Mouse (Mus musculus) embryonic facial prominence, embryonic 15.5 days (tissue): ENCODE results near the gene Cyp2s1. TPM values are rescaled to one million over a fixed set of nuclear protein-coding genes. Genes with fewer than 3 reads are reported as not detected.

Source experiments
- ATAC-seq: fragments of 200-750 bp; cut with Nextera tagmentation; 2 replicates; pipeline ENCODE4 v1.8.0; 2017; ENCODE audit warnings: low read depth, moderate TSS enrichment; ENCODE audit not compliant: insufficient number of reproducible peaks, low FRiP score, low TSS enrichment
- H3K27ac ChIP-seq: fragments of 300-500 bp; sonication (generic); replicated peaks from 2 replicates; pipeline ENCODE4 v1.5.1; 2015; ENCODE audit warnings: mild to moderate bottlenecking, inconsistent platforms
- H3K27me3 ChIP-seq: fragments of 300-500 bp; sonication (generic); 2 replicates; pipeline ENCODE4 v1.6.1; 2015; ENCODE audit warnings: inconsistent platforms
- H3K36me3 ChIP-seq: fragments of 300-500 bp; sonication (generic); 2 replicates; pipeline ENCODE4 v1.6.1; 2015; ENCODE audit warnings: mild to moderate bottlenecking, inconsistent platforms
- H3K4me1 ChIP-seq: fragments of 300-500 bp; sonication (generic); 2 replicates; pipeline ENCODE4 v1.6.1; 2015; ENCODE audit warnings: inconsistent platforms
- H3K4me2 ChIP-seq: fragments of 300-500 bp; sonication (generic); replicated peaks from 2 replicates; pipeline ENCODE4 v1.6.1; 2015; ENCODE audit warnings: mild to moderate bottlenecking, inconsistent platforms
- H3K4me3 ChIP-seq: fragments of 300-500 bp; sonication (generic); replicated peaks from 2 replicates; pipeline ENCODE4 v1.5.1; 2015; ENCODE audit warnings: mild to moderate bottlenecking, inconsistent platforms
- H3K9ac ChIP-seq: fragments of 300-500 bp; sonication (generic); 2 replicates; pipeline ENCODE4 v1.6.1; 2015; ENCODE audit warnings: inconsistent platforms
- H3K9me3 ChIP-seq: fragments of 300-500 bp; sonication (generic); replicated peaks from 2 replicates; pipeline ENCODE4 v1.6.1; 2016; ENCODE audit warnings: inconsistent platforms
- WGBS: fragments of 180-500 bp; shearing (Covaris S2); methylation state at CpG from one replicate; pipeline ENCODE4 v1.1.7; 2015; 5-methylcytosine and 5-hydroxymethylcytosine counted together
- microRNA-seq: library from miRNA; unstranded; fragments of <30 nt; microRNA quantifications from one replicate; pipeline ENCODE4, GENCODE M21; 2016; ENCODE audit warnings: borderline number of aligned reads
- polyA plus RNA-seq: library from polyadenylated mRNA; unstranded; fragments of >200 nt; fragmentation: Nextera tagmentation; extraction: Ambion mirVana; gene quantifications from 2 replicates; pipeline ENCODE4 v1.2.1, GENCODE M21; 2015

The Cyp2s1 gene
- polyA plus RNA-seq, 1 experiment from 2014 or later: 7.8 TPM

GRCm38 (mm10) chr7:25753643-25754438 is 62.9 kb downstream of the Cyp2s1 start:
- whole genome bisulfite sequencing: under 1% methylated on average over 46 of the region's 46 CpGs
- 0 out of 2 replicates have a peak, but pooled peaks have one; percentile 1 for ATAC-seq

DNA sequence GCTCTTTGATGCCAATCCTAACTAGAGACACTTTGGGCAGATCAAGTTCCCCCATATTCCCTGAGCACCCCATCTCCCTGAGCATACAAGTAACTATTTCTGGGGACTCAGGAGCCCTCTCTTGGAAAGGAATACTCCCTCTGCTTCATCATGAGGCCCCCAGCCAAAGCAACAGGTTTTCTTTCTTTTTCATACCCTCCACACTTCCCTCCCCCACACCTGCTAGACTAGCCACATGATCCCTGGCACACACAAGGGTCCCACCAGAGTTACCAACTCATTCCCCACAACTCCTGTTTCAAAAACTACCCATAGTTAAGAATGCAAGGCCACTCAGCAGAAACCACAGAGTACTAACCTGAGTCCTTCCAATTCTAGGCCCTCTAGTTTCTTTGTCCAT is 63.6 kb downstream of the Cyp2s1 start:
- Histone ChIP-seq H3K9me3 (no peaks in the 10 kb centered on the region), H3K27ac (no peak overlapping the region), H3K4me1 (peaks cover 25% of the 10 kb centered on the region), H3K4me3 (peak overlapping the region; percentile 77), H3K4me2 (peak overlapping the region; percentile 89), H3K36me3 (peaks cover 40% of the 10 kb centered on the region), H3K27me3 (no peaks in the 10 kb centered on the region), H3K9ac (peak overlapping the region; percentile 96)
- no peak for ATAC-seq

More at GRCm38 (mm10) chr7:25753643-25754438, 62.9 kb downstream of the Cyp2s1 start:
- Histone ChIP-seq H3K4me3 (peak overlapping the region; percentile 77), H3K4me2 (peak overlapping the region; percentile 89), H3K4me1 (peaks cover 25% of the 10 kb centered on the region), H3K9me3 (no peaks in the 10 kb centered on the region), H3K36me3 (peaks cover 39% of the 10 kb centered on the region), H3K27ac (peak overlapping the region; percentile 99), H3K27me3 (no peaks in the 10 kb centered on the region), H3K9ac (peak overlapping the region; percentile 96)

Small RNAs within 50 kb of the gene (microRNA-seq; reads per million reads assigned to microRNA genes)
- not detected for gene Gm24865

Other genes starting within 250 kb of the Cyp2s1 start
- not detected in 2 replicates for gene Erich4, start 201.0 kb downstream of the Cyp2s1 start, polyA plus RNA-seq
- 30.6 and 33.8 TPM in 2 replicates for gene Dmac2, start 197.5 kb downstream of the Cyp2s1 start, polyA plus RNA-seq
- 13.5 and 13.8 TPM in 2 replicates for gene B3gnt8, start 190.3 kb downstream of the Cyp2s1 start, polyA plus RNA-seq
- gene Bckdha, start 157.9 kb downstream of the Cyp2s1 start, polyA plus RNA-seq: 55.3 and 64.7 TPM in 2 replicates
- 70.1 and 71.3 TPM in 2 replicates for gene Exosc5, start 157.7 kb downstream of the Cyp2s1 start, polyA plus RNA-seq
- gene Tmem91, start 141.7 kb downstream of the Cyp2s1 start, polyA plus RNA-seq: 3.2 and 3.4 TPM in 2 replicates
- gene B9d2, start 136.1 kb downstream of the Cyp2s1 start, polyA plus RNA-seq: 29.0 and 31.3 TPM in 2 replicates
- gene Tgfb1, start 129.9 kb downstream of the Cyp2s1 start, polyA plus RNA-seq: 4.3 and 4.8 TPM in 2 replicates
- gene Ccdc97, start 97.8 kb downstream of the Cyp2s1 start, polyA plus RNA-seq: 25.2 and 32.8 TPM in 2 replicates
- 56.8 and 61.0 TPM in 2 replicates for gene Hnrnpul1, start 62.2 kb downstream of the Cyp2s1 start, polyA plus RNA-seq
- gene Axl, start 28.2 kb downstream of the Cyp2s1 start, polyA plus RNA-seq: 112 and 124 TPM in 2 replicates
- not detected in 2 replicates for gene Cyp2b10, start 80.7 kb upstream of the Cyp2s1 start, polyA plus RNA-seq
- gene Cyp2b13, start 244.6 kb upstream of the Cyp2s1 start, polyA plus RNA-seq: not detected in 2 replicates